Mouse (Mus musculus): ENCODE measurements around the gene C77080. TPM values are rescaled to one million over a fixed set of nuclear protein-coding genes. Genes with fewer than 3 reads are reported as not detected.

C77080 gene
- polyA plus RNA-seq, 2 experiments from 2014 or later, result 0.20 to 0.27 TPM

DNA sequence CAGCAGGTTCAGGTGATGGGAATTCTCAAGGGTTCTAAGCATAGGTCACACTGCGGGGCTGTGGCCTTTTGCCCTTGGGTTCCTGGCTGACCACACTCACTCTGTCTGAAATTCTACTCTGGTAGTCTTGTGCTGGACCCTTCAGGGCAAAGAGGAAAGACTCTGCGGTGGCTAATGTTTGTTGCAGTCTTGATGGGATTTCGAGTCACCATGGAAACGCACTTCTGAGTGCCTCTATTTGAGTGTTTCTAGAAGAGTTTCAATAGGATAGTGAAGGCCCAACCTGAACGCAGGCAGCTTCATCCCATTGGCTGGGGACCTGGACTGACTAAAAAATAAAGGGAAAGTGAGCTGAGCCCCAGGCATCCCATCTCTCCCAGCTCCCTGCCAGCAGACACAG, 5.6 kb upstream of the C77080 start:
- ATAC-seq, result no peak

DNA sequence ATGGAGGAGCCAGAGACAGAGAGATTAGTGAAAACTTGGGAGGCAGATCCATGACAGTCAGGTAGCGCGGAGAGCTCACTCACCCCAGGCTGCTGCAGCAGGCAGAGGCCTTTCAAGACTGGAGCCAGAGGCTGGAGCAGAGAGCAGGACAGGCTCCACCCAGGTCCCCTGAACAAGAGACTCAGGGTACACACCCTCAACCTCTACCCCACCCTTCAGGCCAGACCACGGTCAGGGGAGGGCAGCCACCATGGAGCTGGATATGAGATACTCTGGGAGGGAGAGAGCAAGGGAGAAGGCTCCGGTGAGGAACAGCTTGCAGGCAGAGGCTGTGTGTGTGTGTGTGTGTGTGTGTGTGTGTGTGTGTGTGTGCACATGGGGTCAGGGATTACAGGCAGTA, 5.0 kb upstream of the C77080 start:
- ATAC-seq, result no peak

DNA sequence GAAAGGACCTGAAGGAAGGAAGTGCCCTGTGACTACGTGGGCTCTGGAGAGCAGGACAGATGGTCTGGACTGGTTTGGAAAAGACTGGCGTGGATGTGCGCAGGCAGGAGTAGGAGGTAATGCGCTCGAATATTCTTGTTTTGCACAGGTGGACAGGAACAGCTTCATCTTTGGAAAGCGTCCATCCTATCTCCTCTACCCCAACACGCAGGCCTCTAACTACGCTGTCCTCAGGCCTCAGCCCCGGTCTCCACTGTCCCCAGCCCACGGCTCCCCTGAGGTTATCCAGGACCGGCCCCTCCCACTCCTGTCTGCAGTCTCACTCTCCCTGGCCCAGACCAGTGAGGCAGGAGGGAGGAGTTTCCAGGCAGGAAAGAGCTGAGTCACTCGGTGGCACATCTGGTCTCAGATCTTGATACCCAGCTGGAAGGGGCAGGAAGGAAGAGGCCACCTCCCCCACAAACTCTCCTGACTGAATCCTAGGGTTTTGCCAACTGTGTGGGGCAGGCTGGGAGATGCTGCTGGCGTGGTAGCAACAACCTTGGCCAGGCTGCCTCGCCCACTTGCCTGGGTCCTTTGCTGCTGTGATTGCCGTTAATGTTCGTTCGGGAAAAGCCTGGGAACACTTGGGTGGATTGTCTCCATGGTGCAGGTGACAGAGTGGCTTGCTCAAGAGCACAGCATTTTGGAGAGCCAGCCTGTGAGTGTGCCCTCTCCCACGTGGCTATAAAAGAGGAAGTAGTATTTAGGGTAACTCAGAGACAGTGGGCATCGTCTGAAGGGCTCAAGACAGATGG, 2.2 kb upstream of the C77080 start:
- no peak for ATAC-seq

DNA sequence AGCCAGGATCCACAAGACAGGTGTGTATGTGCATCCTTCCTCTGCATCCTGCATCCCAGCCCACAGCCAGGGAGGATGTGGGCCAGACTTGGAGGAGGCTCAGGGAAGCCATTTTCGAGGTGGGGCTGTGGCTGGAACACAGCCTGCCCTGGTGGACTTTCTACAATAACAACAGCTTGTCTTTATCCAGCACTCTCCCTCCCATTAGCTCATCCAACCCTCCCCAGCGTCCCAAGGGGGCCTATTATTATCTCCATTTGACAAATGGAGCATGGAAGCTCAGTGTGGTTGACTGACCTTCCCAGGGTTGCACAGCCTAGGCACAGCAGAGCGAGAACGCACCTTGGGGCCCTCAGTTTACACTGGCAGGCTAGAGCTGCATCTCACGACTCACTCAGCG, 526 bp downstream of the C77080 start:
- no peak for ATAC-seq

DNA sequence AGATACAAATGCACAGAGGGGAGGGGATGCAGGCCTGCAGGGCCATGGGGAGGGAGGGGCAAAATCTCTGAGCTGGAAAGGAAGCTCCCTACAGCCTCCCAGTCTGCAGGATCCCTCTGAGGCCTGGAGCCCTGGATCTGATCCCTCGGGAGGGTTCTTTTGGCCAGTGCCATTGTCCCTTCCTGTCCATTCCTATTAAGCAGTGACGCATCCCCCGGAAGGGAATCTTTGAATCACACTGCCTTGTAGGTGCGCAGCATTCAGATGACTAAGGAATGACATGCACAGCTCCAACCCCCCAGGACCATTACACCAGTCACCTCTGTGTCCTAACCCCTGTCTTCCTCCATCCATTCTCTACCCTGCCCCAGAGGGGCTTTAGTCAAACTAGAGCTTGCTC, 2.1 kb downstream of the C77080 start:
- no peak for ATAC-seq

DNA sequence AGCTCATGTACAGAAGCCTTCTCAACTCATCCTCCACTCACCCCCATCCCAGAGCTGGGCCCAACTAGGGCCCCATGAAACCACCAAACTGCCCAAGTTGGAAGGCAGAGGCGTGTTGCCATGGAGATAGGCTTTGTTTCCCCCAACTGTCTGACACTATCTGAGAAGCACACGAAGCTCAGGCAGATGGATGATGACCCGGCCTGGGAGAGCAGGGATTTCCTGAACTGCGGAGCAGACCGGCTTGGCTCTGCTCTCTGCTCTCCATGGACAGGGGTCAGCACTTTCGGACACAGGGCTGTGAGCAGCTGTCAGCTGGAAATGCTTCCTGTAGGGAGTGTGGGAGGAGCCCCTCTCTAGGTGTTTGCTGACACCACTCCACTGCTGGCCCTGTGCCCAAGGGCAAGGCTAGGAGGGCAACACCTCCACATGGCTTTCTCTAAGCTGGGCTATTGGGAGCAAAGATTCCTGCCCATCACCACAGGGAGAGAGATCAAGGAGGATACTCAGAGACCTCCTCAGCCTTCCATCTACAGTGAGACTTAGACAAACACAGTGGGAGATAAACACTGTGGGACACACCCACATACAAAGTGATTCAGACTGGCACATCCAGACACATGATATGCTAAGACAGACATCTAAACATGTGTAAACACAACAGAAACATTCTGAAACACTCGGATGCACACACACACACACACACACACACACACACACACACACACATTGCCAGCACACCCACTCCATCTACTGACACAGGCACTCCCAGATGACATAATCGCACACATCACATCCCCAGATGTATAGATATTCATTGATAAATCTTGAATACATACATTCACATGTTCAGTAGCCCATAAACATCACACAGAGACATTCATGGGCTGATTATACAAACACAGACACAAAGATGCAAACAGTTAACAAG, 4.5 kb downstream of the C77080 start:
- peak; percentile 68 for ATAC-seq

DNA sequence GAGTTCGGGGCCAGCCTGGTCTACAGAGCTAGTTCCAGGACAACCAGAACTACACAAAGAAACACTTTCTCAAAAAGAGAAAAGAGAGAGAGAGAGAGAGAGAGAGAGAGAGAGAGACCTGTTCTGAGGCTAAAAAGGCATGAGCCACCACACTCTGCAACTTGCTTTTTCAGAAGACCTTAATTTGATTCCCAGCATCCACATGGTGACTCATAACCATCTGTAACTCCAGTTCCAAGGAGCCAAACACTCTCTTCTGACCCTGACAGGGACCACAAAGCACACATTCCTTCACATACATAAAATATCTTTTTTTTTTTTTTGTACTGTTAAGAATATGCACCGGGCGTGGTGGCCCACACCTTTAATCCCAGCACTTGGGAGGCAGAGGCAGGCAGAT, 6.6 kb downstream of the C77080 start:
- no peak for ATAC-seq

DNA sequence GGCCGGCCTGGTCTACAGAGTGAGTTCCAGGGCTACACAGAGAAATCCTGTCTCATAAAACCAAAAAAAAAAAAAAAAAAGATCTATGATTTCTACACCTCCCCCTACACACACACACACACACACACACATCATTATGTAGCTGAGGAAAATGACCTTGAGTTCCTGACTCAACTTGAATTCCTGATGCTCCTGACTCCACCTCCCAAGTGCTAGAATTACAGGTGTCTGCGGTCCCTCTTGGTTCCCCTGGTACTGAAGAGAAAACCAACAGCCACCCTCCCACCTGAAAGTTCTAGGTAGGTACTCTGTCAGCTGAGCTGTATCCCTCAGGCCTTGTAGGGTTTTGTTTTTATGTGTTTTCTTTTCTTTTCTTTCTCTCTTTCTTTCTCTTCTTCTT, 8.7 kb downstream of the C77080 start:
- ATAC-seq, result no peak

DNA sequence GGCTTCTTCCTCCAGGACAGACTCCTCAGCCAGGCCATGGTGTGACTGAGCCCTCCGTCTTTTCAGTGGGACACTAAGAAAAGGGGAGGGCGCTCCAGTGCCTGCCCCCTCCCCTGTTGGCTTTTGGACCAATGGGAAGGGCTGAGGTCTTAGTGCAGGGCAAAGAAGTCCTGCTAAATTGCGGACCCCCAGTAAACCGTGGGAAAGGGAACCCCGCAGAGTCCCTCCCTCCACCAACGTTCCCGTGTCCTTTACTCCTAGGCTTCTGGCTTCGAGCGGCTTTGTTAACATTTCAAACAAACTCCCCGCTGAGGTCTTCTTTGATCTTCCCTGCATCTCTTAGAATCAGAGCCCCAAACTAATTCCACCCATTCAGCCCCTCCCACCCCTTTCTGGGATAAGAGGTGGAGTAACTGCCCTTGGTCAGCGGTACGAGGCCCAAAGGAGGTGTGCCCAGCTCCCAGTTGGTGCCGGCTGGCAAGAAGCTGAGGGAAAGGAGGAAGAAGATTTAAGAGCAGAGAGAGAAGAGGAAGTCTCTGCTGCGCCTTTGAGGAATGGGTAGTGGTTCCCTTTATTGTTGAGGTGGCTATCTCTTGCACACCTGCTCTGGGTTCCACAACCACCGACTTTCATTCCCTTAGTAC, 9.6 kb downstream of the C77080 start:
- ATAC-seq, result no peak

DNA sequence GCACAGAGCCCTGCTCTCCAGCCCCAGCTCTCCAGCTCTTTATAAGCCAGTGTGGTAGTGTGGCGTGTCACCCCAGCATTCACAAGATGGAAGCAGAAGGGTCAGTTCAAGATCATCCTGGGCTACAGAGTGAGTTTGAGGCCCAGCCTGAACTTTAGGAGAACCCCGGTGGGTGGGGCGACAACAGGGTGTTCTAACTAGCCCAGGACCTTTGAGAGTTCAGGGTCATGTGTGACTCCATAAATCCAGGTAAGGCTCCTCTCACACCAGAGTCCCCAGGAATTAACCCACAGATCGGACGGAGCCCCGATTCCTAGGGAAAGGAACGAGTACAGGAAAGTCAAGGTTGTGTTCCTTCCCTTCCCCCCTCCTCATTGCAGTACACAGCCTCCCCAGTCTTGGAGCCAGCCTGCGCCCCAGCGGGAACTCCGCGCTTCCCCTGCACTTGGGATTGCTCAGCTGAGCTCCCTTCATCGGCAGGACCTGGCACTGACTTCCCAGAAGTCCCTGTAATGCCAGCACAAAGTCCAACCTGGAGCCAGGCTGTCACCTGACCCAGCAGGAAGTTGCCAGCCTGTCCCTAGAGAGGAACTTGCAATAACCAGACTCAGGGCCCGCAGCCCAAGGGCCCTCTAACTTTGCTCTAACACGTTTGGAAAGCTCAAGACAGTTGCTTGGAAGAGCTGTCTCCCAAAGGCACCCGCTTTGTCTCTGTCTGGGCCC, 10.3 kb downstream of the C77080 start:
- no peak for ATAC-seq

DNA sequence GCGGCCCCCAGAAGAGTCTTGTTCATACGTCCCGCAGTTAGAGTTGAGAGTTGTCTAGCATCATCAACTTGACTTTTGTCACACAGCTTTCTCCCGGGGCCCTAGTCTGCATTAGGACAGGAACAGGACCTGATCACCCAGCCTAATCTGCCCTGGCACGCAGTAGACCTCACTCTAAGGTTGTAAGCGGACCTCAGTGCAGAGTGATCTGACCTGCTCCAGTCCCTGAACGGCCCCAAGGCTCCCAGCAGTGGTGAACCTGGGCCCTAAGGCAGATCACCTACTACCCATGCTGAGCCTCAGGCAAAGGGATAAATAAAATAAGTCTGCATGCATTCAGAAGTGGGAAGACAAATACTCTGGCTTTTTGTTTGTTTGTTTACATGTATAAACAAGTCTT, 11.9 kb downstream of the C77080 start:
- no peak for ATAC-seq

DNA sequence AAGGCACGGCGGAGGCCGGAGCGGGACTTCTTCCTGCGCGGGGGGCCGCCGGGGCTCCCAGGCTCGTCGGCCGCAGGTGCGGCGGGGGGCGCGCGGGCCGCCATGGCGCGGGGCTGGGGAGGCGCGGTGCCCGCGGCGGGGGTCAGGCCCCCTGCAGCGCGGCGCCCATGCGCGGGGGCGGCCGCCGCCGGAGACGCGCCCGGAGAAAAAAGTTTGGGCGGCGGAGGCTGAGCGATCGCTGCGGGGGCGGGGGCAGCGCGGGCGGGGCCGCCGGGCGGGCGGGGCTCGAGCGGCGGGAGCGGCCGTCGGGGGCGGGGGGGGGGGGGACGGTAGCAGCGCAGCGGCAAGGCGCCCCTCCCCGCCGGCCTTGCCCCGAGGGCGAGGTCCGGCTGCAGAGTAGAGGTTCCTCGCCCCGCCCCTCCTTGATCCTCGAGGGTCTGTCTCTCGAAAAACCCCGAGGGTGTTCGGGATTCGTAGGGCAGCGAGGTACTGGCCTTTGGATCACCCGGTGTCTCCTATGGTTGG, 12.9 kb downstream of the C77080 start:
- no peak for ATAC-seq

DNA sequence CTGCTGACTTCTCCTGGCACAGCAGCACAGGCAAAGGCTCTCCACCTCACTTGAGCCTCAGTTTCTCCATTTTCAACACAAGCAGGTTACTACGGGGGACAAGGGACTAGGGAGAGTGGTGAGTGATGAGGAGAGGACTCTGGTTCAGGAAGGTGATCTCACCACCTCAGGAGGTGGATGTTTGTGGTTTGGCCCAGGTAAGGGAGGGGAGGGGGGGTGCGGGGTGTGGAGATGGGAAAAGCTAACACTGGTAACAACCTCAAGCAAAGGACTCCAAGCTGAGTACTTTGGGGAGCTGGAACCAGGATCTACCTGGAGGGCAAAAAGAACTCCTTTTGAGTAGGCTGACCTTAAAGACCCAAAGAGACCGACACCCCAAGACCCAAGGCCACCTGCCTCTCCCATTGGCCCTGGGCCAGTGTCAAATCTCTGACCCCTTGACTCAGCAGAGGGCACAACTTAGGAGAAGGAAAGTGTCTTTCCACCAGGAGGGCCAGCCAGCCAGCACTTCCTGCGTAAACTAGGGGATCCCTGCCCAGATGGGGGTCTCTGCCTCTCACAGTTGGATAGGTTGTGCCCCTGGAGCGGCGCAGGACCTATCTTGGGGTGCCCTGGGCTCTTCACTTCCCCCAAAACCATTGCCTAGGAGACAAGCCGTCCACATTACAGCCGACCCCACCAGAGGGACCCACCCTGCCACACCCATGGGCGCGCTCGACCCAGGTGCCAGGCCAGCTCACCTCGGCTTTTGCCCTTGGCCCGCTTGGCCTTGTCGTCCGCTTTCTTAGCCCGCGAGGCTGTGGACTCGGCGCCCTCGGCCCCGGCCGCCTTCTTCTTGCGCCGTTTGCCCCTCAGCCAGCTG, 13.6 kb downstream of the C77080 start:
- ATAC-seq, result no peak

DNA sequence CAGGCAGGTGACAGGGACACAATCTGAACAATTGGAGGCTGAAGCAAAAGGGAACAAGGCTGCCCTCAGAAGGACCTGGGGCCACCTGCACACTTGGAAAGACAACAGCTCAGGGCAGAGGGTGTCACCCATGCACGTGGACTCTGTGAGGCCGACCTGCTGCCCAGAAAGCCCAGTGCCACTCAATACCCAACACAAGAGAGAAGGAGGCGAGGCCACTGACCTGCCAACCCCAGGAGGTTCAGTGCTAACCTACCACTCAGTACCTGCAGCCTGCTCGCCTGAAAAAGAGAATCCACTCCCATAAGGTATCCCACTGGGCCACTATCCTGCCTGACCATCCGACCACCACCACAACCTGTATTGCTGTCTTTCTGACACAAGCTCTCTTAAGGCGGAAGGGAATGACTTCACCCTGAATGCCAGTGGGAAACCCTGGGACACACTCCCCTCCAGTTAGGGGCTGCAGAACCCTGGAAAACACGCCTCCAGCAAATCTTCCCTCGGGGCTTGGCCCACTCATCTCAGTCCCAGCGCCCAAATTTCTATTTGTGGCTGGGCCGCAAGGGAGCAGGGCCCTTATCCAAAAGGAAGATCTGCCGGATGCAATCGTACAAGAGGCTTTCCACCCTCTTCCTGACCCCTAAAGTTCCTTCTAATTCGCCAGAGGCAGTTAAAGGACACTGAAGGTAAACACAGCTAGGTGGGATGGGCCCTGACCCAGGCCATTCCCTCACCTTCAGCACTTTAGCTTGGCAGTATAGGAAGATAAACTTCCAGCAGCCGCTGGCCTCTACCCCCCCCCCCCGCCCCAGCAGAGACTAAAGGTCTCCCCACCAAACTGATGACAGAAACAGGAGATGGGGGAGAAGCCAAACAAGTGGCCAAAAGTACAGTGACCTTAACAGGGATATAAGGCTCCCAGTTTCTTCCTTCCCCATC, 14.6 kb downstream of the C77080 start:
- ATAC-seq, result no peak

DNA sequence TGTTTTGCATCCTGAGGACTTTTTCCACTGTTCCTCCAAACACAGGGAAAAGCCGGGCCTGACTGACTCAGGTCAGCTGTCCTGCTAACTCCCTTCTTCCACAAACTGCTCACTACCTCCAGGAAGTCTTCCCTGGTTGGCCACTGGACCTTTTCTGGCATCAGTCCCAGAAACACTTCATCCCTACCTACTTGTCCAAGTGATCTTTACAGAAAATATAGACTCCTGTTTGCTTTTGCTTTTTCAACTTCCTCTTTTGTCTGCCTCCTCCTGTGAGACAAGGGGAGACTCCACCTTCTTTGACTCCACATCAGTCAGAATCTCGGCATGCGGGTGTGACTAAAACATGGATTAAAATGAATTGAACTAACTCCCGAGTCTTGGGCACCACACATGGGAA, 16.4 kb downstream of the C77080 start:
- no peak for ATAC-seq

DNA sequence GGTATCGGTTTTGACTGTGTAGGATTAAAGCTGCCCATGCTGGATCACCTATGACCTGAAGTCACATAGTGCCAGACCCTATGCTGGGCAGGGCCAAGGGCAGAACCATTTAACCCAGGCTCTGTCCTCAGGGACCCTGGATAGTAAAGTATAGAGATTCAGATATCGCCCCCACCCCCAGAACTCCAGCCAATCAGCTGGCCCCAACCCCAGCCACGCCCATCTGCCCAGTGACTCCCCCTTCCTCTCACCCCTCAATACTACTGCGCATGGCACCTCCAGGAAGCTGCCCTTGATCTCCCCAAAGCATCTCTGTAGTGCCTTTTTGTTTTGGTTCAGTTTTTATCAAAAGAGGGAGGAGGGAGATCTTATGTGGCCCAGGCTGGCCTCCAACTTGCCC, 18.4 kb downstream of the C77080 start:
- no peak for ATAC-seq

DNA sequence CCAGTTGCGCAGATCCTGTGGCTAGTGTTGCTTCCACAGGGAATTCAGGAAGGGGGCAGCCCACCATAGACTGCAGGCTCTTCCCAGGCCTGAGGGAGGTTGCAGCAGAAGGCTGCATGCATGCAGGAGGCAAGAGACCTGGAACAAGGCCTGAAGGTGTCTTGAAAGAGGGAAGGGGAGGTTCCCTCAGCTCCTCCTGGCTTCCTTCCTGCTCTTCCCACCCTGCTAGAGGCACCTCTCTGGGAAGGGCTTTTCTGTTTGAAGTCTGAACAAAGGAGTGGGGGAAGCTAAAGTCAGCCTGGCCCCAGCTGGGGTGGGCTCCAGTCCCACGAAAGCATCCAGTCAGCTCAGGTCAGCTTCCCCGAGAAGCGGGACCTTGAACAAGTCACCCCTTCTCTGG, 18.9 kb downstream of the C77080 start:
- no peak for ATAC-seq

DNA sequence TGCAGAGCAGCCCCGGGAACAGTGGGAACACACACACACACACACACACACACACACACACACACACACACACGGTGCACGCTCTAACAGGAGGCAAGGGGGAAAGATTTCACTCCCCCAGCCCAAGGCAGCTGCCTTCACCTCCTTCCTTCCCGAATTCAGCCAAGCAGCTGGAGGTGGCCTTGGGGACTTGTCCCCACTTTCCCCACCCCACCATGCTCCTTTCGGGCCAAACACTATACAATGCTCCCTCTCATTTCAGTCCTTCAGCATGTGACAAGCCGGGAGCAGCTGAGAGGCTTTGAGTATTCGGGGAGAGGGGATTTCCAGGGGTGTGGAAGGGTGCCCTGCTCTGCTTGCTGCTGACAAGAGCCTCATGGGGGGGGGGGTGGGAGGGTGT, 19.3 kb downstream of the C77080 start:
- ATAC-seq, result no peak

DNA sequence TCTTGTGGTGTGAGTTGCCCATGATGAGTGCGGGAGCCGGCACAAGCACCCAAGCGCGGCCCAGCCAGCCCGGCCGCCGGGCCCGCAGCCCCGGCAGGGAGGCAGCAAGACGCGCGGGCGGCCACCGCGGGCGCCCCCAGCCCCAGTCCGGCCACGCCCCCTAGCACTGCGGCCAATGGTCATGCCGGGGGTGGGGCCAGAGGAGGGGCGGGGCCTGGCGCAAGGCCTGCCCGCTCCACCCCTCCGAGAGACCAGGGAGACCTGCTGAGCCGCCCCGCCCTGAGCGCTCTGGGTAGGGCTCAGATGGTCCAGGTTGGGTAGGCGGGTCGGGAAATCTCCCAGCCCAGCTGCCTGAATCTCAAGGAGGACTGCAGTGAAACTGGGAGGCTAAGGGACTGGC, 22.1 kb downstream of the C77080 start:
- ATAC-seq, result no peak

DNA sequence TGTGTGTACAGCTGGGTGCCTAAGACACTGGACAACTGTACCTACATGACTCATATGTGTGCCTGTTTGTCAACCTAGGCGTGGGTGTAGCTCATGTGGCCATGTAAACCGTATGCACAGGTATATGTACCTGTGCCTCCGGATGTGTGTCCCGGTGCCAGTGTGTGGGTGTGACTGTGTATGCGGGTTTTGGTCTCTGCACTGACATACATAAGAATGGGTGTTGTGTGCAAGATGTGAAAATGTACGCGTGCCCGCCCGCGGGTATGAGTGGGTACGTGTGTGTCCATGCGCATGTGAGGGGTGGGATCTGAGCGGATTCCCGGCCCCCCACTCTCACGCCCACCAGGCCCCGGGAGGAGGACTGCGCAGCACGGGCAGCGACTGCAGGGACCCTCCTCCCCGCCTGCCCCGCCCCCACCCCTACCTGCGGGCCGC, 22.6 kb downstream of the C77080 start:
- no peak for ATAC-seq

All from CD4-positive, CD25-positive, alpha-beta regulatory T cell, adult 4 months (primary cell).